21 mouse cellular contexts compared by ENCODE assay signal in the genomic region with DNA sequence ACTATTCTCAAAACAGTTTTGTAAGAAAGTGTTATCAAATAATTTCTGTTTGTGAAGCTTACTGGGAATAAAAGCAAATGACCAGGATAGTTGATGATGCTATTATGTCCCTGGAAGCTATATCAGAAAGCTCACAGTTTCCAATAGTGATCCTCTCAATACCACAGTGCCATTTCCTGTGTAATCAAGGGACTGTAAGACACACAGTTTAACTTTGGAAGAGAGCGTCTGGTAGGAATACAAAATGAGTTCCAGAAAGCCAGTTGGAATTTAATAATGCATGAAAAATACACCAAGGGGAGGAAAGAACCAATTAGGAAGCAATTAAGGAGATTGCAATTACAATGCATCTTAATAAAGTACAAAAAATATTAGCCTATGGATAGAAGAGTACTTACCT.
"Had no signal": no experiment of that assay in that cellular context is flagged by ENCODE, and none has a peak within 500 bp of the region (broad histone marks: within the 10 kb centered on the region; RNA-seq: fewer than 3 reads in every experiment).

No protein-coding gene starts in this region.

- H3K9me3 ChIP-seq: liver, embryonic 13.5 days; liver, embryonic 15.5 days; lung, embryonic 15.5 days; midbrain, embryonic 10.5 days; midbrain, embryonic 12.5 days; neural tube, embryonic 12.5 days had no signal

- H3K27me3 ChIP-seq: liver, embryonic 13.5 days; liver, embryonic 15.5 days; lung, embryonic 15.5 days; midbrain, embryonic 12.5 days; neural tube, embryonic 12.5 days had no signal

- H3K27ac ChIP-seq: liver, embryonic 13.5 days; liver, embryonic 15.5 days; lung, embryonic 15.5 days; midbrain, embryonic 10.5 days; midbrain, embryonic 12.5 days; neural tube, embryonic 12.5 days had no signal

- H3K36me3 ChIP-seq: liver, embryonic 13.5 days; liver, embryonic 15.5 days; lung, embryonic 15.5 days; midbrain, embryonic 10.5 days; midbrain, embryonic 12.5 days; neural tube, embryonic 12.5 days had no signal

- H3K4me2 ChIP-seq: liver, embryonic 13.5 days; liver, embryonic 15.5 days; lung, embryonic 15.5 days; midbrain, embryonic 12.5 days; neural tube, embryonic 12.5 days had no signal

- H3K4me3 ChIP-seq: liver, embryonic 13.5 days; liver, embryonic 15.5 days; lung, embryonic 15.5 days; midbrain, embryonic 10.5 days; midbrain, embryonic 12.5 days; myocyte; neural tube, embryonic 12.5 days had no signal

- DNase-seq: liver, embryonic 13.5 days; liver, postnatal 0 days; lung, adult 2 months; lung, postnatal 14 days; lung, postnatal 36 days; midbrain, embryonic 14.5 days; retina, postnatal 1 day; right cerebral cortex, adult 18-20 months; right cerebral cortex, postnatal 25 days; right cerebral cortex, postnatal 4 days; spleen, adult 18-20 months; thymus, adult 18-20 months; thymus, postnatal 14 days; thymus, postnatal 36 days had no signal

- H3K9ac ChIP-seq: liver, embryonic 13.5 days; liver, embryonic 15.5 days; liver, postnatal 0 days; lung, embryonic 15.5 days; midbrain, embryonic 12.5 days; neural tube, embryonic 12.5 days had no signal

- H3K4me1 ChIP-seq: liver, embryonic 13.5 days; liver, embryonic 15.5 days; lung, embryonic 15.5 days; midbrain, embryonic 10.5 days; midbrain, embryonic 12.5 days; neural tube, embryonic 12.5 days had no signal

- ATAC-seq: liver, postnatal 0 days; lung, postnatal 0 days had no signal
